Mouse (Mus musculus) liver, embryonic 14.5 days (tissue): ENCODE data around the gene Mrps27.

Experiments
- CTCF ChIP-seq: IDR thresholded peaks from 2 replicates; pipeline ENCODE4 v1.5.1; 2016; ENCODE audit warnings: antibody characterized with exemption, low read depth, control low read depth
- EP300 ChIP-seq: IDR thresholded peaks from 2 replicates; pipeline ENCODE4 v1.6.1; 2016; ENCODE audit warnings: antibody characterized with exemption, low read depth

- peak; percentile 100 for TF ChIP-seq CTCF
- TF ChIP-seq EP300 = no peak
Observed at GRCm38 (mm10) chr13:99352758-99353489, 8.3 kb downstream of the Mrps27 start.
